Mouse (Mus musculus) heart, postnatal 14 days (tissue): ENCODE results near the gene Src. TPM values are rescaled to one million over a fixed set of nuclear protein-coding genes. Genes with fewer than 3 reads are reported as not detected.
"Not testable (repeated sequence)": the region's sequence is repeated elsewhere in the genome, so short reads cannot be mapped to it uniquely, and the experiment has no call there.

Experiments used
- DNase-seq, 2 experiments: peaks; one replicate each; pipeline ENCODE4 v3.0.0; 2021 to 2022
- intact Hi-C: fragments of 180-260 bp; cut with DNase I; formaldehyde crosslinking; loops from one replicate; pipeline ENCODE4 v1.15.1; 2025
- long read RNA-seq, 2 experiments: library from polyadenylated mRNA; stranded (forward); transcript quantifications; one replicate each; pipeline ENCODE4 v2.0.0; 2021
- total RNA-seq, 2 experiments: library from RNA; stranded (reverse); gene quantifications; 2 replicates each; pipeline ENCODE4 v1.2.3; 2021

Gene Src
- total RNA-seq = 1 to 10 TPM; 5.5 to 6.9 TPM
- long read RNA-seq, experiment 1, partial matches to known transcripts = 0 of 2 reads
- long read RNA-seq, experiment 1, other reads (novel, unspliced or antisense) = 1 of 2 reads
- long read RNA-seq, experiment 2, partial matches to known transcripts = 0 of 2 reads
- long read RNA-seq, experiment 2, other reads (novel, unspliced or antisense) = 2 of 2 reads

DNA sequence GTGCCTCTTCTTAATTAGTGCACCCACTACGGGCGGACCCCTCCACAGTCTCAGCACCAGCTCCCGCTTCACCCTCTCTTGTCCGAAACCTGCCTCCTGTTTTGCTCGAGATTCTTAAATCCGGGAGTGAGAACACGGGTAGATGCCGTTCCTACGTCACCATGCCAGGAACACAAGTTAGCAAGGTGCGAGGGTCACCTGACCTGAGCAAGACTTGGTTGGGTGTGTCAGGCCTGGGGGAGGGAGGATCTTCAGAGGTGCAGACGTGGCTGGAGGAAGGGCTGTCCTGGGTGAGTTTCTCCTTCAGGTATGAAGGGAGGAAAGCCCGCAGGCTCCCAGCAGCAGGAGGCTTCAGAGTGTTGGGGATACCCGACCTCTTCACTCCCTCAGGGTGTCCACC is at the start of gene Src:
TSS of gene Src (plus strand) at position 239 of the 400 bp plus-strand sequence.
- intact Hi-C loops = no loop called here
- DNase-seq = no peak

DNA sequence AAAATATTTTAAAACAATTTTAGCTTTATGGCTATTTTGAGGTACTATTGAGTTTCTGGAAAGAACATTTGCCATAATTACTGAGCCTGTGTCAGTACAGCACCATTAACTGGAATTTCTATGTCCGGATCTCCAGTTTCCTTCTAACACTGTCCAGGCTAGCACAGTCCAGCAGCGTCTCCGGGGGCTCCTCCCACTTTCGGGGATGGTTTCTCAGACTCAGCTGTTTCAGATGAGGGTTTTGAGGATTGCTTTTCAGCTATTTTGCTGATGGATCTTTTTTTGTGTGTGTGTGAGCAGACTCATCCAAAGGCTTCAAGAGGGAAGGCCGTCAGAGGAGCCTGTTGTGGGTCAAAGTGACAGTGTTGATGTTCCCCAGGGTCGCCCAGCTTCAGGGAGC is 46.5 kb upstream of the Src start:
- no peak for DNase-seq

DNA sequence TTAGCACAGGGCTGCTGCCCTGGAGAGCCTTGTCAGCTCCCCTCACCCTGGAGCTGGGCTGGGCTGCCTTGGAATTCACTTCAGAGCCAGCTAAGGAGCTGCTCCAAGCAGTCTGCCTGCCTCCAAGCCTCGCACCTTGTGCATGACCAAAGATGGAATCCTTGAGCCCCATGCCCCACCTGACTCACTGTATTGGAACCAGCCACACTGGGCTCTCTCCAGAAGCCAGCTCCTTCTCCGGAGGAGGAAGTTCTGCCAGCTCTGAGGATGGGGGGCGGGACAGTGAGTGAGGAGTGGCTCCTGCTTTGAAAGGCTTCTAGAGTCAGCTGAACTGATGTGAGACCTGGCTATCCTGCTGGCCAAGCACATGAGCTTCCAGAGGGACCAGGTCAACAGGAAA is 44.6 kb upstream of the Src start:
- intact Hi-C loops = no loop called here
- no peak for DNase-seq

More for the DNA sequence above, 46.5 kb upstream of the Src start:
- intact Hi-C loops = no loop called here

DNA sequence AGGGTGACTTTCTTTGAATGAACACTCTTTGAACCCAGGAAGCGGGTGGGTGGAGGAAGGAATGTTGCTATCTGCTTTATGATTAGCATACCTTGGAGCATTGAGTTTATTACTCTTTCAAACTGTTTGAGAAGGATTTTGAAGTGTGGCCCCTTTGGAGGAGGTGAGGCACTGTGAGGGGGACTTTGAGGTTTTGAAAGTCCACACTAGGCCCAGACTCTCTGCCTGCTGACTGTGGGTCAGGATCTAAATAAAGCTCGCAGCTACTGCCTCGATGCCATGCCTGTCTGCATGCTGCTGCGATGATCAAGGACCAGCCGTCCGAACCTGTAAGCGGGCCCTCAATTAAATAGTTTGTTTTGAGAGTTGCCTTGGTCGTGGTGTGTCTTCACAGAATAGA is 43.2 kb upstream of the Src start:
- intact Hi-C loops = no loop called here
- no peak for DNase-seq

DNA sequence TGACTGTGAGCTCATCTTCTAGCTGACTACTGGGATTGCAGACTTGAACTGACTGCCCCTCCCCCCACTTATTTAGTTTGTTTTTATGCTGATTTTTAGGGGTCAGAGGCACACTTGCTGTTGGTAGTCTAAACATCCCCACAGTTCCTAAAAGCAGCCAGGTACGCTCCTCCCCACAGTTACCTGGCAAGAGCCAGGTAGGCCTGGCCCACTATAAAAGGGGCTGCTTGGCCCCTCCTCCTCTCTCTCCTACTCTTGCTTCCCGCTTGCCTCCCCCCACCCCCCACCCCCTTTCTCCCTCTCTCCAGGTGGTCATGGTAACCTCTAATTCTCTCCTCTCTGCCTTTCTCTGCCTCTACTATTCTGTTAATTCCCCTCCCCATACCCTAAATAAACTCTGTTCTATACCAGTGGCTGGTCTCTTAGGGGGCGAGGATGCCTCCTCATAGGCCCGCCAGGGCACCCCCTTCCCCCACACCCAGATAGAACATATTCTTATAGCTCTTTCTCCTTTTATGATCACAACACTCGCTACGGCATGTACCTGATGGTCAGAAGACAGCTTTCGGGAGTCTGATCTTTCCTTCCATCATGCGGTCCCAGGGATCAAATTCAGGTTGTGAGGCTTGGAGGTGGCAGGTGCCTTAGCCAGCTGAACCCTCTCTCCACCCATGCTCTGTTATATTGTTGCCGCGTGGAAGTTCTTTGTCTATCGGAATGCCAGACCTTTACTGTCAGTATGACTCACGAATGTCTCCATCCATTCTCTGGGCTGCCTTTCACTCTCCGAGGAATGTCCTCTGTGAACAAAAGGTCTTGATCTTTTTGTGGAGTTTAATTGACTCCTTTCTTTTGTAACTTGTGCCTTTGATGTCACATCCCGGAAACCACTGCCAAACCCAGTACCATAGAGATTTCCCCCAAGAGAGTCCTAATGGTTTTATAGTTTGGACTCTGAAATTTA is 42.2 kb upstream of the Src start:
- intact Hi-C loops = no loop called here
- DNase-seq = no peak

DNA sequence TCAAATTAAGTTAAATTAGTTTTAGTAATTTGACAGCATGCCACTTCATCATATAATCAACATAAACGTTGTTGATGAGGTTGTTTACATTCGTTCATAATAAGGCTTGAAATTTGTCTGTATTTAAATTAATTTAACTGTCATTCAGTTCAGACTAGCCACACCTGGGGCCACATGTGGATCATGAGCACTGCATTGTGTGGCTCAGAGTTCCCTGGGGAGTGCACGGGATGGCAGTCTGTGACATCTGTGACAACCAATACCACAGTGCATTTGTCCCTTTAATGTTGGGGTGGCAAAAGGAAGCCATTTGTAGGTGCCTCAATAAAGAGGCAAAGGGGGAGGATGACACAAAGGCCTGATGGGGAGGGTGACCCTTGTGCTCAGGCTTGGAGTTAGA is 41.2 kb upstream of the Src start:
- DNase-seq = no peak
- intact Hi-C loops = no loop called here

DNA sequence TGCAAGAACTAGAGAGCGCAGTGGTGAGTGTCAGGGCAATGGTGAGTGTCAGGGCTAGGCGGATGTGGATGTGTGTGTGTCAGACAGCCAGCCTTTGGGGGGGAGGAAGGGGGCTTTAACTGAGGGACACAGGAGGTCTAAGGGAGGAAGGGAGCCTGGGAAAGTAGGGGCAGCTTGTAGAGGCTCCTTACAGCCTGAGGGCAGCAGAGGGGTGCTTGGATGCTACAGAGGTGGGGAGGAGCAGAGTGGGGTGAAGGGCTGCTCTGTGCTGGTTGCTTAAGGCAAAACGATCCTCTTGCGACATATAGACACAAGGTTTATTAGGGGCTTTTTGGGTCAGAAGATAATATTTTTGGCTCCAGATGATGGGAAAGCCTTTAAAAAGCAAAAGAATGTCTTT is 33.4 kb upstream of the Src start:
- intact Hi-C loops = no loop called here
- DNase-seq = no peak

DNA sequence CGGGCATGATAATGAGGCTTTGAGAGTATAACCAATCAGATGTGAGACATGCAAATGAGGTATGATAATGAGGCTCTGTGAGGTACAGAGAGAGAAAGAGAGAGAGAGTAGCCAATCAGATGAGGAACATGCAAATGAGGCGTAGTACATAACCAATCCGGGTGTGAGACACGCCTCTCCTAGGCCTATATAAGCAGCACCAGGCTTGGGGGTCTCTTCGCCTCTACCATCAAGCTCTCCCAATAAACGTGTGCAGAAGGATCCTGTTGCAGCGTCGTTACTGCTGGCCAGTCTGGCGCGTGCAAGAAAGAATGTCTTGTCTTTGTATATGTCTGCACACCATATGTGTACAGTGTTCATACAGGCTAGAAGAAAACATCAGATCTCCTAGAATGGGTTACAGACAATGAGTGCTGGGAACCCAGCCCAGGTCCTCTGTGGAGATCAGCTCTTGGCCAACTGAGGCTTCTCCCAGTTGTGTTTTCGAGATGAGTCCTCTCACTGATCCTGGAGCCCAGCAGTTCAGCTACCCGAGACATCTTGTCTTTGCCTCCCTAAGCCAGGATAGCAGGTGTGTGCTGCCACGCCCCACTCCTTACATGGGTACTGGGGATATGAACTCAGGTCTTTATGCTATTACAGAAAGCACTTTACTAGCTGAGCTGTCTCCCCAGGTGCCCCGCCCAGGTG is 29.2 kb upstream of the Src start:
- intact Hi-C loops, DNase-seq: not testable (repeated sequence)

DNA sequence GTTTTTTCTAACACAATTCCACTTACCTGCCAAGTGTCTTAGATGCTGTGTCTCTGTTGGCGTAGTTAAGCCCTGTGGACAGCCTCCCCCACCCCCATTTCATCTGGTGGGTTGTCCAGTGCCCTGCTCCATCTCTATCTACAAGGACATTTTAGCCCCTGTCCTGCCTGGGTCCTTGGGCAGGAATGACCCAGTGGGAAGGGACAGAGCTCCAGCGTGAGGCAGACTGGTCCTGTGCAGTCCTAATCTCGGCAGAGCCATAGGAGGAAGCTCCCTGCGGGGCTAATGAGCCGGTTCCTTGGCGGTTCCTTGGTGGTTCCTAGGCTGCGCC is 28.7 kb upstream of the Src start:
- no peak for DNase-seq
- intact Hi-C loops = no loop called here

DNA sequence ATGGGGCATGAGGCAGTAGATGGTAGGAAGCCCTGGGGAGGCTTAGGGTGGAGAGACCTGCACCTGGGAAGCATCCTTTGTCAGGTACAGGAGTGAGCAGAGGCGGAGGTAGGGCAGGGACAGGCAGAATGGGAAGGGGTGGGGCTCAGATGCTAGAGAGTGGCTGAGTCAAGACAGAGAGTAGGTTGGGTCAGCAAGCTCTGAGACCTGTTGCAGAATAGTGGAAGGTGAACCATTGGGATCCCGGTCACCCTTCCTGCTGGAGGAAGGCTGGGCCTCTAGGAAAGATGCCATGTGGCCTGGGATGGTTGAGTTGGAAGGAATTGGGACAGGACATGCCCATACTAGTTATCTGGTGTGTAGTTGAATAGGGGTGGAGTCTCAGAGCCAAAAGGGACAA is 25.9 kb upstream of the Src start:
- no peak for DNase-seq
- intact Hi-C loops = no loop called here

DNA sequence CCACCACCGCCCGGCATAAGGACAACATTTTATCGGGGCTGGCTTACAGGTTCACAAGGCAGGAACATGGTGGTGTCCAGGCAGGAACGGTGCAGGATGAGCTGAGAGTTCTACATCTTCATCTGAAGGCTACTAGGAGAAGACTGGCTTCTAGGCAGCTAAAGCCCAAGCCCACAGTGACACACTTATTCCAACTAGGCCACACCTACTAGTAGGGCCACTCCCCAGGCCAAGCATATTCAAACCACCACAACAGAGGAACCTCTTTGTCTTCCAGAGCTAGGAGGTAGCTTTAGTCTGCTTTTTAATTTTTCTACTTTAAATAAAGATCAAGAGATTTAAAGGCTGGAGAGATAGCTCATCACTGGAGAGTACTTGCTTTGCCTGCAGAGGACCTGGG is 24.7 kb upstream of the Src start:
- no peak for DNase-seq
- intact Hi-C loops = no loop called here

DNA sequence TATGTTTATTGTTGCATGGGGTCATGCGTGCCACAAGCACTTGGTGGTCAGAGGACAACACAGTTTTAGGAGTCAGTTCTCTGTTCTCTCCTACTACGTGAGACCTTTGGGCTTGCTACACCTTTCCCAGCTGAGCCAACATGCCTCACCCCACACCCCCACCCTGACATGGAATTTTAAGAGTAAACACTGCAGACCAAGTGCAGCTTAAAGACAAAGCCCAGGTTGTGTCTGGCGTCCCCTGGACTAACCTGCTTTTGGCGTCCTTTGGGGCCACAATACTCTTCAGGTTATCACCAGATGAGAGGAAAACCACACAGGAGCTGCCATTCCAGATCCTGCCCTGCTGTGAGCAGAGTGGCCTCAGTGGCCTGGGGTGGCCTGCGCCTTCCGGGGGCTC is 23.4 kb upstream of the Src start:
- no peak for DNase-seq
- intact Hi-C loops = no loop called here

DNA sequence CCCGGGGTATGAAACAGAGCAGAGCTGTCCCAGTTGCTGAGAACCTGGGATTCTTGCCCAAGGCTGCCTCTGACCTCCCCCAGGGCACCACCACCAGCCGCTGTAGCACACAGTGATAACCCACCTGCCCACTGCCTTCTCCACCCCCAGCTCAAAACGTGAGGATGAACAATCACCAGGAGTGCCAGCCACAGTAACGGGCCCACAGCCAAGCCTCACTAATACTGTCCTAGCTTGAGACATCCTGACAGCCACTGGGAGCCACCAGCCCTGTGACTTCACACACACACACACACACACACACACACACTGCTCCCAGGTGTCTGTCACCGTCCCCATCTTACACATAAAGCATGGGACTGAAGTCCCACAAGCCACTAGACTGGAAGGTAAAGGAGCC is 22.9 kb upstream of the Src start:
- intact Hi-C loops = no loop called here
- no peak for DNase-seq

DNA sequence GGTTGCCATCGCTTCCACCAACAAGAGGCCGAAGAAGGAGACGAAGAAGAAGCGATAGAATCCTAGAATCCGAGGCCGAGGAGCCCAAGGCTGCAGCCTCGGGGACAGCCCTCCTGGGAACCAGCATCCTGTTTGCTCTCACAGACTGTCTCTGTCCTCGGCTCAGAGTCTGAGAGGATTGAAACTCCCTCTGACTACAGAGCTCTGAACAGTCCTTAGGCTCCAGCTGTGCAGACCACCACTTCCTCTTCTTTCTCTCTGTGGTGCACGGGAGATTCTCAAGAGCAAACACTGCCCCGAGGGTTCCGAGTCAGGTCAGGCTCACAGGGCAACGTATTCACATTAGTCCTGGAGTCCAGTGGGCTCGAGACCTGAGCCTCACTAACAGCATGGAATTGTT is 22.3 kb upstream of the Src start:
- intact Hi-C loops = no loop called here
- DNase-seq = no peak

DNA sequence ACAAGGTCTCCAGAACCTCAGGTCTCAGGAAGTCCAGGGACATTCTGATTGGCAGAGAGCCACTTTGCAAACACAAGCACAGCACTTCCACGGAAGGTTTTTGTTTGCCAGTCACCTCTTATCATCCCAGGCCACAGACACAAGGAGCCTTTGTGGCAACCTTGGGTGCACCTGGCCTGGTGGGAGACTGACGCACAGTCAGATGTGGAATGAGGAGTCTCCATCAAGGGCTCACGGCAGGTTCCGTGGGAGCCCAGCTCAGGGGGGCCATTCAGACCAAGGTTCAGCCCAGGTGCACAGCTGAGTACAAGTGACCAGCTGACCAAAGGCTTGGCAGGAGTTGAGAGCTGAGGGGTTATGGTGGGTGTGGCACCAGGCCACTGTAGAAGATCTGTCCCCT is 20.9 kb upstream of the Src start:
- no peak for DNase-seq
- intact Hi-C loops = no loop called here

DNA sequence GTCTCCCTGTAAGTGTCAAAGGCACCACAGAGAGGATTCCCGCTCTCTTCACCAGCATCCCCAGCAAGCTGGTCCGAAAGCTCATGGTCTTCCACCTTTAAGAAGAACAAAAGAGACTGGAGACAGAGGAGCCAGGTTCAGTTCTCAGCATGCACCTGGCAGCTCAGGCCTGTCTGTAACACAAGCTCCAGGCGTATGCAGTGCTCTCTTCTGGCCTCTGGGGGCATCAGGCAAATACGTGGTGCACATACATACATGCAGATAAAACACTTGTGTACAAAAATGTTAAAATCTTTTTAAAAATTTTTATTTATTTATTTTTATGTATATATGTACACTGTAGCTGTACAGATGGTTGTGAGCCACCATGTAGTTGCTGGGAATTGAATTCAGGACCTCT is 19.7 kb upstream of the Src start:
- DNase-seq = no peak
- intact Hi-C loops = no loop called here

DNA sequence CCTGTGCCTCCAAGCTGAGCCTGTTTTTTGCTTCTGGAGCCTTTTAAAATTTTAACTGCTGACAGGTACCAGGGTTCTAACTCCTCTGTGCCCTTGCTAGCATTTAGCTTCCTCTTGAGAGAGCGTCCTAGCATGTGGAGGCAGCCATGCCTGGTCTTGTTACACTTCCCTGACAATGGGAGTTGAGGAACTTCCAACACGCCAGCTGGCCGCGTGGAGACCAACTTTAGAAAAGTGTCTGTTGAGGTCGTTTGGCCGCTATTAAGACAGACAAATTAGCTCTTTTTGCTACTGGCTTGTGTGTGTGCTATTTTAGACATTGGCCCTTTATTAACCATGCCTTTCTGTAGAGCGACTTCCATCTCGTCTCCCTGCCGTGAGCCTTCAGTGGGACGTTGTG is 18.4 kb upstream of the Src start:
- intact Hi-C loops = no loop called here
- DNase-seq = peak; percentile 30 to 45

DNA sequence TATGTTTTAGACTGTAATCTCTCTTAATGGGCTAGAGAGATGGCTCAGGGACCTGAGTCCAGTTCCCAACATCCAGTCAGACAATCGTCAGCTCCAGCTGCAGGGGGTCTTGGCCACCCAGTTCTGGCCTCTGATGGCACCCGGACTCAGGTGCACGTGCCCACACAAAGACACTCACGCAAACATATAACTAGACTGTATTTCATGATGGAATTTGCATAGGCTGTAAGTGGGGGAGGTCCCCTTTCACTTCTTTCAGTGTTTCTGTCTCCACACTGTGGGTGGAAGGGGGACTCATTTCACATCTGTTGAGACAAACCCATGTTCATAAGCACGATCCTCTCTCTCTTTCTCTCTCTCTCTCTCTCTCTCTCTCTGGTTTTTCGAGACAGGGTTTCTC is 17.8 kb upstream of the Src start:
- DNase-seq = no peak
- intact Hi-C loops = no loop called here

DNA sequence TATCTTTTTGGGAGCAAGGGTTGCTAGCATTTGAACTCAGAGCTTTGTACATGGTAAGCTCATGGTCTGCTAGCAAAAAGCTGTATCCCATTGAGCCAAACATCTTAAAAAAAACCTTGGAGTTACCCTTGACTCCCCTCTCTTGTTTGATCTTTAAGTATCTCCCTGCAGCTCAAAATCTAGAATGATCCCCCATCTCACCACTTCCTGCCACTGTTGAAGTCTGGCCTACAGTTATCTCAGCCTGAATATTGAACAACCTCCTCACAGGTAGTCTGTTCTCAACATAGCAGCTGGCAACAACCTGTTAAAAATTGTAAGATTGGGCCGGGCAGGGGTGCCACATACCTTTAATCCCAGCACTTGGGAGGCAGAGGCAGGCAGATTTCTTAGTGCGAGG is 17.0 kb upstream of the Src start:
- intact Hi-C loops = no loop called here
- DNase-seq = no peak

DNA sequence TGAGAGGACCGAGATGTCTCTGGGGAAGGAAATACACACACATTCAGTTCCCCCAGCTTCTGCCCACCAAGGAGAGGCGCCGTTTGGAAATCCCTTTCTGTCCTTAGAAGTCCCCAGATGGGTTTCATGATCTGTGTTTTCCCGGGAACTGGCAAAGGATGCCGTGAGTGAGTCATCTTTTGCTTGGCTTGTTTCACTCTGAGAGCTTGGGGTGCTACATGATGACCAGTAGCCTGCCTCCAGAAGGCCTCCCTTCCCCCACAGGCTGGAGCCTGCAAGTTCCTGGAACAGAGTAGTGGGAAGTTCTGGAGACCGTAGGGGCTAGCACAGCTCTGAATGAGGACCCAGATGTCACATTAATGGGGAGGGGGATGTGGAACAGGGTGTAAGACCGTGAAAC is 10.6 kb upstream of the Src start:
- intact Hi-C loops = no loop called here
- peak; percentile 70 to 72 for DNase-seq

DNA sequence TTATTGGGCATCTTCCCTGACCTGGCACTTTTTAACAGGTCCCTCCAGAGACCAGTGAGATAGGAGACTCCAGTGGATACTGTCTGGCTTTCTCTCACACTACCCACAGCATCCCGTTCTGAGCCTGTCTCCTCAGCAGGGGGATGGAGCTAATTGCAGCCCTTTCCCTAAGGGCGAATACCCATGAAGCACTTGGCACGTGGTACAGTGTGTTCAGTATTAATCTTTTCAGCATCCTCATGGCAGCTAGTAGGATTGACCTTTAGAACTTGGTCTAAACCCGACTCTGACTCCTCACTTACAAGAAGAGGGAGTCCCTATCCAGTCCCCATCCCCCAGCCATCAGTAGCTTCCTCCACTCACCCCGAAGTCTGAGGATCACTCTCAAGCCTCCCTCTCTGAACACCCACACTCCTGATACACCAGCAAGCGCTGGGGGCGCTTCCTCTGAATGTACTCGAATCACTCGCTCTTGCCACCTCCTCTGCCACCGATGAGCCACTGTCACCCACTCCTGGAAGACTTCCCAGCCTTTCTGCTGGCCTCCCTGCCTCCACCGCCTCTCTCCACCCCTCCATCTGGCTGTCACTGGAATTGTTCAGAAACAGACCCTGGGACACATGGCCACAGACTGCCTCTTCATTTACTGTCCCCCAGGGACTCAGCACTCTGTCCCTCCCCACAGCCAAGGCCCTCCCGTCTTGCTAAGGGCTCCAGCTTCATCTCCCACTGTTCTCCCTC is 8.3 kb upstream of the Src start:
- intact Hi-C loops = no loop called here
- no peak for DNase-seq
